Mouse (Mus musculus): ENCODE measurements at regions not wholly inside any gene's neighbourhood (a gene's known extent, or its start where the extent isn't known, plus 50 kb on each side); places are given as distances from the start of the nearest gene placed in this dataset.

- intact Hi-C loops (cut with DNase I) = no loop called here
These were observed 224.6 kb downstream of the Lnpk start for GRCm38 (mm10) chr2:74354591-74354990.

GRCm38 (mm10) chr2:74349809-74350208, 229.4 kb downstream of the Lnpk start:
- intact Hi-C loops (cut with DNase I) = no loop called here

GRCm38 (mm10) chr2:74306301-74306700, 272.9 kb downstream of the Lnpk start:
- intact Hi-C loops (cut with DNase I) = no loop called here

- intact Hi-C loops (cut with DNase I) = loop anchor here (5.0 kb wide), 1 partner anchor 361 kb away; no protein-coding TSS in a partner anchor
These were observed 278.3 kb downstream of the Lnpk start for GRCm38 (mm10) chr2:74300885-74301451.

- intact Hi-C loops (cut with DNase I) = loop anchor here (5.0 kb wide), 1 partner anchor 362 kb away; no protein-coding TSS in a partner anchor
These were observed 278.9 kb downstream of the Lnpk start for GRCm38 (mm10) chr2:74300366-74300791.

- intact Hi-C loops (cut with DNase I) = no loop called here
These were observed 286.6 kb downstream of the Lnpk start for GRCm38 (mm10) chr2:74292641-74293040.

GRCm38 (mm10) chr2:74291416-74292396, 287.5 kb downstream of the Lnpk start:
- intact Hi-C loops (cut with DNase I) = no loop called here

GRCm38 (mm10) chr2:74285624-74286023, 293.6 kb downstream of the Lnpk start:
- intact Hi-C loops (cut with DNase I) = no loop called here

- intact Hi-C loops (cut with DNase I) = no loop called here
These were observed 314.3 kb downstream of the Lnpk start for GRCm38 (mm10) chr2:74264963-74265362.

- intact Hi-C loops (cut with DNase I) = no loop called here
These were observed 322.0 kb downstream of the Lnpk start for GRCm38 (mm10) chr2:74257034-74257781.

GRCm38 (mm10) chr2:74247521-74247920, 331.7 kb downstream of the Lnpk start:
- intact Hi-C loops (cut with DNase I) = loop anchor here (5.0 kb wide), 1 partner anchor 180 kb away; no protein-coding TSS in a partner anchor

- intact Hi-C loops (cut with DNase I) = loop anchor here (5.0 kb wide), 1 partner anchor 179 kb away; no protein-coding TSS in a partner anchor
These were observed 332.6 kb downstream of the Lnpk start for GRCm38 (mm10) chr2:74246631-74247030.

GRCm38 (mm10) chr2:74244203-74244602, 333.1 kb upstream of the Atp5g3 start:
- intact Hi-C loops (cut with DNase I) = no loop called here

GRCm38 (mm10) chr2:74243801-74244200, 332.7 kb upstream of the Atp5g3 start:
- intact Hi-C loops (cut with DNase I) = no loop called here

- intact Hi-C loops (cut with DNase I) = no loop called here
These were observed 328.5 kb upstream of the Atp5g3 start for GRCm38 (mm10) chr2:74239586-74239985.

- intact Hi-C loops (cut with DNase I) = no loop called here
These were observed 306.3 kb upstream of the Atp5g3 start for GRCm38 (mm10) chr2:74217437-74217836.

GRCm38 (mm10) chr2:74210210-74210609, 299.1 kb upstream of the Atp5g3 start:
- intact Hi-C loops (cut with DNase I) = no loop called here

GRCm38 (mm10) chr2:74209421-74209917, 298.3 kb upstream of the Atp5g3 start:
- intact Hi-C loops (cut with DNase I) = no loop called here

GRCm38 (mm10) chr2:74207440-74207839, 296.3 kb upstream of the Atp5g3 start:
- intact Hi-C loops (cut with DNase I) = no loop called here

- intact Hi-C loops (cut with DNase I) = no loop called here
These were observed 291.6 kb upstream of the Atp5g3 start for GRCm38 (mm10) chr2:74202776-74203175.

GRCm38 (mm10) chr2:74201608-74202323, 290.6 kb upstream of the Atp5g3 start:
- intact Hi-C loops (cut with DNase I) = no loop called here
